Mouse (Mus musculus) neural tube, embryonic 14.5 days (tissue): Measurements from ENCODE around the gene Tstd1. TPM values are rescaled to one million over a fixed set of nuclear protein-coding genes. Genes with fewer than 3 reads are reported as not detected.

Experiments
- ATAC-seq: fragments of 200-750 bp; cut with Nextera tagmentation; 2 replicates; pipeline ENCODE4 v1.8.0; 2017; ENCODE audit warnings: low read depth, mild to moderate bottlenecking, moderate TSS enrichment, moderate library complexity
- H3K27ac ChIP-seq: fragments of 300-500 bp; sonication (generic); 2 replicates; pipeline ENCODE4 v1.5.1; 2014; ENCODE audit warnings: low read depth, mild to moderate bottlenecking, control low read depth, low read length, moderate library complexity, mixed read lengths
- H3K27me3 ChIP-seq: fragments of 300-500 bp; sonication (generic); 2 replicates; pipeline ENCODE4 v1.6.1; 2014; ENCODE audit warnings: low read length; ENCODE audit not compliant: control insufficient read depth, insufficient read depth
- H3K36me3 ChIP-seq: fragments of 300-500 bp; sonication (generic); 2 replicates; pipeline ENCODE4 v1.6.1; 2014; ENCODE audit warnings: low read length, mixed read lengths; ENCODE audit not compliant: control insufficient read depth, insufficient read depth
- H3K4me1 ChIP-seq: fragments of 300-500 bp; sonication (generic); 2 replicates; pipeline ENCODE4 v1.6.1; 2014; ENCODE audit warnings: low read length; ENCODE audit not compliant: control insufficient read depth, insufficient read depth
- H3K4me2 ChIP-seq: fragments of 300-500 bp; sonication (generic); 2 replicates; pipeline ENCODE4 v1.6.1; 2014; ENCODE audit warnings: mild to moderate bottlenecking, low read depth, low read length, control low read depth
- H3K4me3 ChIP-seq: fragments of 300-500 bp; sonication (generic); 2 replicates; pipeline ENCODE4 v1.5.1; 2014; ENCODE audit warnings: low read depth, low read length, control low read depth, mixed read lengths
- H3K9ac ChIP-seq: fragments of 300-500 bp; sonication (generic); replicated peaks from 2 replicates; pipeline ENCODE4 v1.6.1; 2014; ENCODE audit warnings: low read depth, mild to moderate bottlenecking, control low read depth, low read length, mixed read lengths
- H3K9me3 ChIP-seq: fragments of 300-500 bp; sonication (generic); 2 replicates; pipeline ENCODE4 v1.6.1; 2016; ENCODE audit warnings: low read length; ENCODE audit not compliant: control insufficient read depth
- WGBS: fragments of 180-500 bp; shearing (Covaris S2); extraction: QIAGEN DNeasy Blood & Tissue Kit; methylation state at CpG from one replicate; pipeline ENCODE4 v1.1.7; 2014; 5-methylcytosine and 5-hydroxymethylcytosine counted together
- polyA plus RNA-seq: library from polyadenylated mRNA; unstranded; fragments of >200 nt; fragmentation: Nextera tagmentation; extraction: Ambion mirVana; gene quantifications from 2 replicates; pipeline ENCODE4 v1.2.1, GENCODE M21; 2014

The Tstd1 gene
- polyA plus RNA-seq = 2.9 and 3.8 TPM in 2 replicates

- Histone ChIP-seq H3K27ac (0 out of 2 replicates have a peak within 1 kb of the TSS, but pooled peaks have one; percentile 22), H3K4me2 (no peak within 1 kb of the TSS), H3K36me3 (peaks cover 45% of the 10 kb centered on the region), H3K27me3 (no peaks in the 10 kb centered on the region), H3K9ac (no peak within 1 kb of the TSS), H3K4me1 (peaks cover 7% of the 10 kb centered on the region), H3K4me3 (no peak within 1 kb of the TSS), H3K9me3 (no peaks in the 10 kb centered on the region)
- WGBS = 95% methylated on average over 5 of the region's 5 CpGs
- ATAC-seq = no peak
Observed at GRCm38 (mm10) chr1:171418660-171419059, at the start of gene Tstd1. Tstd1 (plus strand) TSS chr1:171418872.

GRCm38 (mm10) chr1:171369845-171370556 is 48.7 kb upstream of the Tstd1 start, which contains the start of gene Nectin4:
Nectin4 (plus strand) TSS chr1:171370099.
- 39% methylated on average over 20 of the region's 20 CpGs for WGBS
- no peak within 1 kb of the TSS for H3K4me2 ChIP-seq
- no peak within 1 kb of the TSS for H3K27ac ChIP-seq
- no peaks in the 10 kb centered on the region for H3K4me1 ChIP-seq
- no peaks in the 10 kb centered on the region for H3K36me3 ChIP-seq
- no peaks in the 10 kb centered on the region for H3K9me3 ChIP-seq
- ATAC-seq = no peak
- H3K27me3 ChIP-seq = no peaks in the 10 kb centered on the region
- H3K9ac ChIP-seq = no peak within 1 kb of the TSS
- H3K4me3 ChIP-seq = no peak within 1 kb of the TSS

- no peak overlapping the region for H3K27ac ChIP-seq
- H3K9ac ChIP-seq = no peak overlapping the region
- H3K9me3 ChIP-seq = no peaks in the 10 kb centered on the region
- H3K36me3 ChIP-seq = no peaks in the 10 kb centered on the region
- no peaks in the 10 kb centered on the region for H3K27me3 ChIP-seq
- no peaks in the 10 kb centered on the region for H3K4me1 ChIP-seq
- H3K4me3 ChIP-seq = no peak overlapping the region
- H3K4me2 ChIP-seq = no peak overlapping the region
- no peak for ATAC-seq
- WGBS = 38% methylated on average over 3 of the region's 3 CpGs
Observed at GRCm38 (mm10) chr1:171372880-171373279, 45.8 kb upstream of the Tstd1 start.

GRCm38 (mm10) chr1:171373946-171374345 is 44.7 kb upstream of the Tstd1 start:
- Histone ChIP-seq H3K4me2 (no peak overlapping the region), H3K9me3 (no peaks in the 10 kb centered on the region), H3K27me3 (no peaks in the 10 kb centered on the region), H3K36me3 (no peaks in the 10 kb centered on the region), H3K27ac (no peak overlapping the region), H3K9ac (no peak overlapping the region), H3K4me1 (no peaks in the 10 kb centered on the region), H3K4me3 (no peak overlapping the region)
- no peak for ATAC-seq
- WGBS = 4% methylated on average over 4 of the region's 4 CpGs

GRCm38 (mm10) chr1:171375646-171376097 is 43.0 kb upstream of the Tstd1 start:
- H3K4me2 ChIP-seq = no peak overlapping the region
- no peaks in the 10 kb centered on the region for H3K27me3 ChIP-seq
- no peaks in the 10 kb centered on the region for H3K9me3 ChIP-seq
- 54% methylated on average over 9 of the region's 9 CpGs for WGBS
- no peak overlapping the region for H3K9ac ChIP-seq
- ATAC-seq = no peak
- H3K4me1 ChIP-seq = 0 out of 2 replicates have a peak, but pooled peaks cover 2% of the 10 kb centered on the region
- no peak overlapping the region for H3K27ac ChIP-seq
- H3K4me3 ChIP-seq = no peak overlapping the region
- no peaks in the 10 kb centered on the region for H3K36me3 ChIP-seq

- Histone ChIP-seq H3K4me1 (0 out of 2 replicates have a peak, but pooled peaks cover 2% of the 10 kb centered on the region), H3K9me3 (no peaks in the 10 kb centered on the region), H3K9ac (no peak overlapping the region), H3K27me3 (no peaks in the 10 kb centered on the region), H3K36me3 (no peaks in the 10 kb centered on the region), H3K4me3 (no peak overlapping the region), H3K4me2 (no peak overlapping the region), H3K27ac (no peak overlapping the region)
- 89% methylated on average over 6 of the region's 6 CpGs for WGBS
- no peak for ATAC-seq
Observed at GRCm38 (mm10) chr1:171378298-171378697, 40.4 kb upstream of the Tstd1 start.

GRCm38 (mm10) chr1:171379935-171380599 is 38.6 kb upstream of the Tstd1 start:
- H3K27ac ChIP-seq = peak overlapping the region; percentile 28; the same call in 1 of the 2 replicates
- H3K9ac ChIP-seq = 0 out of 2 replicates have a peak overlapping the region, but pooled peaks have one; percentile 18
- H3K4me2 ChIP-seq = peak overlapping the region; percentile 50
- no peaks in the 10 kb centered on the region for H3K9me3 ChIP-seq
- no peaks in the 10 kb centered on the region for H3K36me3 ChIP-seq
- no peaks in the 10 kb centered on the region for H3K27me3 ChIP-seq
- 3% methylated on average over 31 of the region's 31 CpGs for WGBS
- H3K4me3 ChIP-seq = peak overlapping the region; percentile 28
- H3K4me1 ChIP-seq = 0 out of 2 replicates have a peak, but pooled peaks cover 2% of the 10 kb centered on the region
- peak; percentile 84 for ATAC-seq

- H3K4me2 ChIP-seq = no peak overlapping the region
- ATAC-seq = no peak
- WGBS = 83% methylated on average over 11 of the region's 11 CpGs
Observed at GRCm38 (mm10) chr1:171382096-171382620, 36.5 kb upstream of the Tstd1 start.

GRCm38 (mm10) chr1:171384361-171384760 is 34.3 kb upstream of the Tstd1 start:
- Histone ChIP-seq H3K9me3 (no peaks in the 10 kb centered on the region), H3K4me3 (no peak overlapping the region), H3K36me3 (no peaks in the 10 kb centered on the region), H3K27ac (no peak overlapping the region), H3K4me2 (no peak overlapping the region), H3K4me1 (0 out of 2 replicates have a peak, but pooled peaks cover 2% of the 10 kb centered on the region), H3K9ac (no peak overlapping the region), H3K27me3 (no peaks in the 10 kb centered on the region)
- WGBS = 75% methylated on average over 9 of the region's 9 CpGs
- no peak for ATAC-seq

More at GRCm38 (mm10) chr1:171382096-171382620, 36.5 kb upstream of the Tstd1 start:
- H3K4me1 ChIP-seq = 0 out of 2 replicates have a peak, but pooled peaks cover 2% of the 10 kb centered on the region
- no peak overlapping the region for H3K4me3 ChIP-seq
- H3K36me3 ChIP-seq = no peaks in the 10 kb centered on the region
- H3K27ac ChIP-seq = no peak overlapping the region
- H3K9ac ChIP-seq = no peak overlapping the region
- no peaks in the 10 kb centered on the region for H3K9me3 ChIP-seq
- H3K27me3 ChIP-seq = no peaks in the 10 kb centered on the region
